Mouse (Mus musculus) heart, postnatal 36 days (tissue): ENCODE measurements around the gene Ube2c. TPM values are rescaled to one million over a fixed set of nuclear protein-coding genes. Genes with fewer than 3 reads are reported as not detected.

Experiments
- DNase-seq, 2 experiments: peaks; one replicate each; pipeline ENCODE4 v3.0.0; 2021 to 2022
- intact Hi-C: fragments of 180-260 bp; cut with DNase I; formaldehyde crosslinking; loops from one replicate; pipeline ENCODE4 v1.15.1; 2025
- total RNA-seq, 2 experiments: library from RNA; stranded (reverse); gene quantifications; 2 replicates each; pipeline ENCODE4 v1.2.3; 2021

The Ube2c gene
- total RNA-seq, 2 experiments from 2014 or later = 2.5 to 3.1 TPM

DNA sequence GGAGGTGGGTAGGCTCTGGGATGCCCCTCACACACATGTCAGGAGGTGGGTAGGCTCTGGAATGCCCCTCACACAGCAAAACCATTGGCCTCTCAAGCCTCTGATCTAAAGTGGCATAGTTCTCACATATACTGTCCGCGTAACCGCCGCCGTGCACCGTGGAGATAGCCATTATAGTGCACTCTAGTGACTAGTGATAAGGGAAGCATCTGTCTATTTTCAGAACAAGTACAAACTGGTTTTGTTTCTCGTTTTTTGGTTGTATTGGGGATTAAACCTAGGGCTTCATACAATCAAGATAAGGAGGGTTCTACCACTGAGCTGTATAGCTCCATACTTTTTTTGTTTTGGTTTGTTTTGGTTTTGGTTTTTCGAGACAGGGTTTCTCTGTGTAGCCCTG is 46.1 kb downstream of the Ube2c start:
- intact Hi-C loops = no loop called here
- DNase-seq = no peak

DNA sequence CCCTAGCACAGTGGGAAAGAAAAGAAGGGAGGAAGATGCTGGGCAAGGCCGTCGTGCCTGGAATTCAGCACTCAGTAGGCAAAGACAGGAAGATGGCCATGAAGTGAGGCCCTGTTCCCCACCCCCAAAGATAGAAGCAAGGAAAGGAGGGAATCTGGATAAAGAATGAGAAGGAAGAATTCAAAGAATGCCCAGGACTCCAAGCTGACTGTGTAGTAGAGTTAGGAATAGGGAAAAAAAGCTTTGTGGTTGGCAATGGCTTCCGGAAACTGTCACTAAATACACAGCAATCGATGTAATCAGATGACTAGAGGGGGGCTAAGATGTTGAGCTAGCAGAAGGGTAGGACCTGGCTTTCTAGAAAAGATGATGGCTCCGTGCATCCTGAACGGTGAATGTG is 47.5 kb downstream of the Ube2c start:
- intact Hi-C loops = no loop called here

DNA sequence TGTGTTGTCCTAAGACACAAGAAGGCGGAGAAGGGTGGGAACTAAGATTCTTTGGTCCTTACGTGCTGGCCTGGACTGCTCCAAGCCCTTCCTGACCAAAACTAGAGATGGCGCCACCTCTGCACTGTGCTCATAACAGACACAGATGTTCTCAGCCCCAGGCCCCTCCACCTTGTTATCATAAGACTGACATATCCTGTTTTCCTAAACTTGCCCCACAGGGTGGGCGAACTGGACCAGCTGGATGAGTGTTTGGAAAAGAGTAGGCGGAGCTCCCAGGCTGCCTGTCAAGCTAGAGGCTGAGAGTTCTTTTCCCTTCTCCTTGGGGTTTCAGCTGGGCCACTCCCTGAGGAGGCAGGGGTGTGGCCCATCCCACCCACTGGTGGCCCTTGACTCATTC is 48.0 kb downstream of the Ube2c start:
- intact Hi-C loops = no loop called here
- DNase-seq = no peak

More for the DNA sequence above, 47.5 kb downstream of the Ube2c start:
- DNase-seq = no peak

- intact Hi-C loops = no loop called here
- no peak for DNase-seq
These were observed 51.4 kb downstream of the Ube2c start for GRCm38 (mm10) chr2:164821060-164821459.

GRCm38 (mm10) chr2:164822636-164823165 is 53.0 kb downstream of the Ube2c start, which contains the start of gene Zswim1:
Gene Zswim1, plus strand, starts transcription at chr2:164822686.
- peak; percentile 100 for DNase-seq
- intact Hi-C loops = loop anchor here (1.0 kb wide), 1 partner anchor 17 kb away; the partner anchor contains the start of gene Zswim3

DNA sequence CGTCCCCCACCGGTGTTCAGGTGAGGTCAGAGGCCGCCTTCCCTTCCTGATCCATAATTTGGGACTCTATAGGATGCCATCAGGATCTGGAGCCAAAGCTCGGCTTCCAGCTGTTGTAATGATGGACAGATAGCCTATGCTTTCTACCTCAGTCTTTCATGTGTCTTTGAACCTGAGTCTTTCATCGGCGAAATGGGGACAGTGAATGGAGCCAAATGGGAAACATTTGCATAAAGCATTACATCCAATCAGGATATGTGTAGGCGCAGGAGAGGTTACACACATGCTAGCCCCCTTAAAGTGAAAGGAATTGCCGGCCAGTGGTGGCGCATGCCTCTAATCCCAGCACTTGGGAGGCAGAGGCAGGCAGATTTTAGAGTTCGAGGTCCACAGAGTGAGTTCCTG is 53.5 kb downstream of the Ube2c start:
- intact Hi-C loops = loop anchor here (1.0 kb wide), 1 partner anchor 18 kb away; the partner anchor contains the start of gene Zswim3

GRCm38 (mm10) chr2:164823969-164824368 is 54.3 kb downstream of the Ube2c start:
- no peak for DNase-seq
- intact Hi-C loops = loop anchor here (1.0 kb wide), 1 partner anchor 19 kb away; the partner anchor contains the start of gene Zswim3

More for the DNA sequence above, 53.5 kb downstream of the Ube2c start:
- no peak for DNase-seq

DNA sequence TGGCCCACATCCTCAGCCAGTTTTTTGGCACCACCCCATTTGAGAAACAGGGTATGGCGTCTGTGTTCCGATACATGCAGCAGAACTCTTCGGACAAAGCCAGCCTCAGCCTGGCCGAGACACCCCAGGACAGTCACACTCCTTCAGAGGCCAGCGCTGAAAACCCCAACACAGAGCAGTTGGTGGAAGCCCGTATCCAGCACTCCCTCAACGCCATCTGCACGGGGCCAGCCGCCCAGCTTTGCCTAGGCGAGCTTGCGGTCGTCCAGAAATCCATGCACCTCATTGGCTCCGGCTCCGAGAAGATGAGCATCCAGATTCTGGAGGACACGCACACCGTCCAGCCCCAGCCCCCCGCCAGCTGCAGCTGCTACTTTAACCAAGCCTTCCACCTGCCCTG is 55.8 kb downstream of the Ube2c start:
- no peak for DNase-seq
- intact Hi-C loops = no loop called here

GRCm38 (mm10) chr2:164827146-164827850 is 57.6 kb downstream of the Ube2c start:
- intact Hi-C loops = no loop called here
- DNase-seq = no peak

Other genes with a start within 250 kb of the Ube2c start
- gene Wfdc2, start 207.5 kb upstream of the Ube2c start, total RNA-seq = 1 to 10 TPM; 1.0 to 1.2 TPM
- not detected for gene Spint3, start 196.4 kb upstream of the Ube2c start, total RNA-seq
- under 1 TPM in 1 of 2 experiments, not detected in 1; 0.53 TPM for gene Wfdc6a, start 184.5 kb upstream of the Ube2c start, total RNA-seq
- gene Eppin, start 176.3 kb upstream of the Ube2c start, total RNA-seq = not detected
- gene Wfdc6b, start 156.4 kb upstream of the Ube2c start, total RNA-seq = not detected
- not detected for gene Wfdc8, start 156.3 kb upstream of the Ube2c start, total RNA-seq
- gene Wfdc16, start 131.1 kb upstream of the Ube2c start, total RNA-seq = not detected
- not detected for gene Wfdc10, start 113.9 kb upstream of the Ube2c start, total RNA-seq
- gene Wfdc9, start 113.3 kb upstream of the Ube2c start, total RNA-seq = not detected
- not detected for gene Wfdc11, start 95.8 kb upstream of the Ube2c start, total RNA-seq
- not detected for gene Wfdc13, start 84.8 kb upstream of the Ube2c start, total RNA-seq
- not detected for gene Spint4, start 71.4 kb upstream of the Ube2c start, total RNA-seq
- gene Spint5, start 54.6 kb upstream of the Ube2c start, total RNA-seq = not detected
- gene Wfdc3, start 24.0 kb upstream of the Ube2c start, total RNA-seq = not detected
- gene Dnttip1, start 23.9 kb upstream of the Ube2c start, total RNA-seq = 10 to 100 TPM; 22.8 to 29.3 TPM
- gene Tnnc2, start 10.1 kb downstream of the Ube2c start, total RNA-seq = not detected
- gene Snx21, start 15.9 kb downstream of the Ube2c start, total RNA-seq = 10 to 100 TPM; 23.4 to 29.0 TPM
- gene Acot8, start 35.0 kb downstream of the Ube2c start, total RNA-seq = 10 to 100 TPM; 10.4 to 13.0 TPM
- gene Zswim3, start 35.2 kb downstream of the Ube2c start, total RNA-seq = 1 to 10 TPM; 2.5 to 2.7 TPM
- 1 to 10 TPM; 4.2 to 4.5 TPM for gene Zswim1, start 52.8 kb downstream of the Ube2c start, total RNA-seq
- under 1 TPM; 0.46 to 0.78 TPM for gene Spata25, start 58.6 kb downstream of the Ube2c start, total RNA-seq
- gene Ctsa, start 63.0 kb downstream of the Ube2c start, total RNA-seq = 100 to 1,000 TPM; 103 to 106 TPM
- 10 to 100 TPM; 46.2 to 51.4 TPM for gene Neurl2, start 63.6 kb downstream of the Ube2c start, total RNA-seq
- 10 to 100 TPM; 40.3 to 46.3 TPM for gene Pltp, start 87.8 kb downstream of the Ube2c start, total RNA-seq
- gene Pcif1, start 109.4 kb downstream of the Ube2c start, total RNA-seq = 10 to 100 TPM; 34.1 to 34.5 TPM
- gene Zfp335, start 141.9 kb downstream of the Ube2c start, total RNA-seq = 10 to 100 TPM in 1 of 2 experiments, 1 to 10 TPM in 1; 8.5 to 10.0 TPM
- under 1 TPM; 0.87 to 0.97 TPM for gene Mmp9, start 170.9 kb downstream of the Ube2c start, total RNA-seq
- under 1 TPM; 0.33 to 0.87 TPM for gene Slc12a5, start 190.9 kb downstream of the Ube2c start, total RNA-seq